Mouse (Mus musculus): Measurements from ENCODE around the gene Pnpla1. TPM values are rescaled to one million over a fixed set of nuclear protein-coding genes. Genes with fewer than 3 reads are reported as not detected.
"Not testable (repeated sequence)": the region's sequence is repeated elsewhere in the genome, so short reads cannot be mapped to it uniquely, and the experiment has no call there.

Gene Pnpla1
- not detected in 2 replicates for polyA plus RNA-seq (2015; fragmentation: Nextera tagmentation; extraction: Ambion mirVana)

DNA sequence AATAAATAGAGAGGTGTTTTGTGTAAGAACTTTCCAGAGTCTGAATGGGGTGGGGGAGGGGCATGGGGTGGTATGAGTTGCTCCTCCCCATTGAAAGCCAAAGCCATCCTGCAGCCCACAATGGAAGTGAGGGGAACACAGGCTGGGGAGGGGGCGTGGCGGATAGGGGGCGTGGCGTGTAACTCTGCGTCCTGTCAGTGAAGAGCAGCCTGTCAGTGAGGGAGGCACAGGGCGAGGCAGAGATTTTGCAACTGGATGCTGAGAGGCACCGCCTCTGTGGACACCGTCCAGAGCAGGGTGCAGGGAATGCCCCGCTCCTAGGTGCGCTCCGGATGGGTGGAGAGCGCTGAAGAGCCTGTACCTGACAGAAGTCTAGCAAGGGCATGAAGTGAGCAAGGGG lies at the start of gene Pnpla1:
Gene Pnpla1 (plus strand): TSS at position 207 of the 400 bp plus-strand sequence.
- Histone ChIP-seq H3K27me3 (replicated peaks; ENCODE audit: control insufficient read depth, insufficient read depth, low read length) (no peaks in the 10 kb centered on the region), H3K4me3 (ENCODE audit: low read length) (no peak within 1 kb of the TSS), H3K9ac (ENCODE audit: low read depth, low read length) (no peak within 1 kb of the TSS), H3K27ac (ENCODE audit: low read depth, low read length) (no peak within 1 kb of the TSS), H3K9me3 (ENCODE audit: control insufficient read depth, low read length) (peaks cover 10% of the 10 kb centered on the region), H3K36me3 (ENCODE audit: control insufficient read depth, insufficient read depth, low read length) (no peaks in the 10 kb centered on the region), H3K4me1 (ENCODE audit: control insufficient read depth, insufficient read depth, low read depth, low read length) (no peaks in the 10 kb centered on the region), H3K4me2 (ENCODE audit: low read length) (no peak within 1 kb of the TSS)
- no peak for ATAC-seq
- WGBS: 31% methylated on average over 12 of the region's 12 CpGs

DNA sequence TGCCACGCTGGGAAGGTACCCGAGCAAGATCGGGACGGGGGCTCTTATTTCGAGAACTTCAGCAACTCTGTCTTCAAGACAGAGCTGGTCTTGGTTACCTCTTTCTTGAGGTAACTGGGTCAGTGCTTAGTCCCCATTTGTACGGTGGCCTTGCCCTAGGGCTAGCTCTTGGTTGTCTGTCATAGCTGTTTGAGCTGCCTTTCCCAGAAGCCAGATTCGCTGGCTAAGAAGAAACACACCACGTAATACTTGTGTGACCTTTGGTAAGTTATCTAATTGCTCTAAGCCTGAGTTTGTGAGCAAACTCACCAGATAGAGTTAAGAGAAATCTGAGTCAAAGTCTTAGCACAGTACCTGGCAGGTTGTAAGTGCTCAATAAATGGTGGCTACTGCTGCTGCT lies 49.5 kb upstream of the Pnpla1 start:
- H3K27ac ChIP-seq (ENCODE audit: low read depth, low read length): no peak overlapping the region
- no peaks in the 10 kb centered on the region for H3K9me3 ChIP-seq (ENCODE audit: control insufficient read depth, low read length)
- H3K4me1 ChIP-seq (ENCODE audit: control insufficient read depth, insufficient read depth, low read depth, low read length): no peaks in the 10 kb centered on the region
- no peak overlapping the region for H3K4me3 ChIP-seq (ENCODE audit: low read length)
- no peak for ATAC-seq
- no peak overlapping the region for H3K9ac ChIP-seq (ENCODE audit: low read depth, low read length)
- no peaks in the 10 kb centered on the region for H3K27me3 ChIP-seq (replicated peaks; ENCODE audit: control insufficient read depth, insufficient read depth, low read length)
- 94% methylated on average over 8 of the region's 8 CpGs for WGBS
- no peak overlapping the region for H3K4me2 ChIP-seq (ENCODE audit: low read length)
- H3K36me3 ChIP-seq (ENCODE audit: control insufficient read depth, insufficient read depth, low read length): peaks cover 44% of the 10 kb centered on the region

DNA sequence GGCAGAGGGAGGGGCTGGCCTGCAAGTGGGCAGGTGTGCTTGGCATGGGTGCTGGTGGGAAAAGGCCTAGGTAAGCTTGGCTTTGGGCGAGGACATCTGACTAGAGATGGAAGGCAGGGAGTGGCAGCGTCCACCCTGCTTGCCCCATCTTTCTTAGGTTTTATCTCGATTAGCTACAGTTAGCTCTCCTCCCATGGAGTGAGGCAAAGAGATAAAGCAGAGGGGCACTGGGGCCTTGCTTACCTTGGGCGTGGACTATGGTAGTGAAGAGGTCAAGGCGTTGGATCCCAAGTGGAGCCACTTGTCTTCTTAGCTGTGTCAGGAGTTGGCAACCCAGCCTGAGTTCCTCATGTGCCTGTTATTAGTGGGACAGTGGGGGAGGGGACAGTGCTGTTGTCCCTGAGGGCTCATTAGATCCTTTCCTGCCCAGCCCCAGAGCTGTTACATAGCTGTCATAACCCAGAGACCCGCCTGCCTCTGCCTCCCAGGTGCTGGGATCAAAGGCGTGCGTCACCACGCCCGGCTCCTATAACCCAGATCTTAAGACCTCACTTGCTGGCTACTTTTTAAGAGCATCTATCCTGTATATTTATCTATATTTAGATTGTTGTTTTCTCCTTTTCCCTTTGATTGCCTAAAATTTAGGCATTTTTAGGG lies 48.9 kb upstream of the Pnpla1 start:
- Histone ChIP-seq H3K27me3 (replicated peaks; ENCODE audit: control insufficient read depth, insufficient read depth, low read length) (no peaks in the 10 kb centered on the region), H3K27ac (ENCODE audit: low read depth, low read length) (no peak overlapping the region), H3K4me2 (ENCODE audit: low read length) (no peak overlapping the region), H3K36me3 (ENCODE audit: control insufficient read depth, insufficient read depth, low read length) (peaks cover 49% of the 10 kb centered on the region), H3K4me1 (ENCODE audit: control insufficient read depth, insufficient read depth, low read depth, low read length) (no peaks in the 10 kb centered on the region), H3K9me3 (ENCODE audit: control insufficient read depth, low read length) (no peaks in the 10 kb centered on the region), H3K9ac (ENCODE audit: low read depth, low read length) (no peak overlapping the region), H3K4me3 (ENCODE audit: low read length) (no peak overlapping the region)
- no peak for ATAC-seq
- WGBS: 97% methylated on average over 10 of the region's 10 CpGs

DNA sequence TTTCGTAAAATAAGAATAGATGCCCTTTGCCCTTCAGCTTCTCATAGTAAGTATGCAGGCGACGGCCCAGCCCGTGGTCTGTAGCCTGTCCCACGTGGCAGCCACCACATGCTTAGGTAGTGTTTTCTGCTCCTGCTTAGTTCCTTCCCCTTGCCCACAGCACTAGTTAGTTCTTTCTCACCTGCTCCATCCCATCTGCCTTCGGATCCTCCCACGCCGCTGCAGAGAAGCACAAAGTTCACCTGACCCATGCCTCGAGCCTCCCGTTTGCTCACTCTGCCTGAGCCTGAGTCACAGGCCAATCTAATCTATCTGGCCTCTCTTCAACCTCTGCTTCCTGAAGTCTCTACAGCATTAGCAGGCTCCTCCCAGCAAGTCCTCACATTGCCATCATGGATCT lies 45.9 kb upstream of the Pnpla1 start:
- WGBS: 96% methylated on average over 10 of the region's 10 CpGs
- Histone ChIP-seq H3K27me3 (replicated peaks; ENCODE audit: control insufficient read depth, insufficient read depth, low read length) (no peaks in the 10 kb centered on the region), H3K36me3 (ENCODE audit: control insufficient read depth, insufficient read depth, low read length) (peaks cover 50% of the 10 kb centered on the region), H3K9me3 (ENCODE audit: control insufficient read depth, low read length) (no peaks in the 10 kb centered on the region), H3K4me3 (ENCODE audit: low read length) (no peak overlapping the region), H3K27ac (ENCODE audit: low read depth, low read length) (no peak overlapping the region), H3K9ac (ENCODE audit: low read depth, low read length) (no peak overlapping the region), H3K4me2 (ENCODE audit: low read length) (no peak overlapping the region), H3K4me1 (ENCODE audit: control insufficient read depth, insufficient read depth, low read depth, low read length) (no peaks in the 10 kb centered on the region)
- ATAC-seq: no peak

DNA sequence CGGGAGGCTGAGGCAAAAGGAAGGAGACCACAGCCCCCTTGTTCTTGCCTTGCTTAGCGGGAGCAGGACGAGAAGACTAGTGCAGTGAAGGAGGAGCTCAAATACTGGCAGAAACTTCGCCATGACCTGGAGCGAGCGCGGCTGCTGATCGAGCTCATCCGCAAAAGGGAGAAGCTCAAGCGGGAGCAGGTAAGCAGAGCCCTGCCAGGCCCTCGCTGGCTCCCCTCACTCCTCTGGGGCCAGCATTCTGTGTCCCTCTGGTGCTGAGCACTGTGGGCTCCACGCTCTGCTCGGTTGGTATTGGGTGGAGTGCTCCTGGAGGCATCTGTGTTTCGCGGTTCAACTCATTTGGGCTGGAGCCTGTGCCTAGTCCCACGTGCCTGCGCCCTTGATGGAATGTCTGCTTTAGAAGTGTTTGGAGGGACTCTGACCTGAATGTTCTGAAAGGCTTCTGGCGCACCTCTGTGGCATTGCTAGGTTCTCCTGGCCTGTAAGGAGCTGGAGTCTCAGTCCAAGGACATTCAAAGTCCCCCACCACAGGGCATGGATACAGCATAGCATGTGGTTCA lies 43.6 kb upstream of the Pnpla1 start:
- no peaks in the 10 kb centered on the region for H3K9me3 ChIP-seq (ENCODE audit: control insufficient read depth, low read length)
- H3K27me3 ChIP-seq (replicated peaks; ENCODE audit: control insufficient read depth, insufficient read depth, low read length): no peaks in the 10 kb centered on the region
- H3K9ac ChIP-seq (ENCODE audit: low read depth, low read length): no peak overlapping the region
- 90% methylated on average over 18 of the region's 18 CpGs for WGBS
- H3K27ac ChIP-seq (ENCODE audit: low read depth, low read length): no peak overlapping the region
- peaks cover 60% of the 10 kb centered on the region for H3K36me3 ChIP-seq (ENCODE audit: control insufficient read depth, insufficient read depth, low read length)
- H3K4me3 ChIP-seq (ENCODE audit: low read length): no peak overlapping the region
- H3K4me1 ChIP-seq (ENCODE audit: control insufficient read depth, insufficient read depth, low read depth, low read length): no peaks in the 10 kb centered on the region
- no peak for ATAC-seq
- H3K4me2 ChIP-seq (ENCODE audit: low read length): no peak overlapping the region

DNA sequence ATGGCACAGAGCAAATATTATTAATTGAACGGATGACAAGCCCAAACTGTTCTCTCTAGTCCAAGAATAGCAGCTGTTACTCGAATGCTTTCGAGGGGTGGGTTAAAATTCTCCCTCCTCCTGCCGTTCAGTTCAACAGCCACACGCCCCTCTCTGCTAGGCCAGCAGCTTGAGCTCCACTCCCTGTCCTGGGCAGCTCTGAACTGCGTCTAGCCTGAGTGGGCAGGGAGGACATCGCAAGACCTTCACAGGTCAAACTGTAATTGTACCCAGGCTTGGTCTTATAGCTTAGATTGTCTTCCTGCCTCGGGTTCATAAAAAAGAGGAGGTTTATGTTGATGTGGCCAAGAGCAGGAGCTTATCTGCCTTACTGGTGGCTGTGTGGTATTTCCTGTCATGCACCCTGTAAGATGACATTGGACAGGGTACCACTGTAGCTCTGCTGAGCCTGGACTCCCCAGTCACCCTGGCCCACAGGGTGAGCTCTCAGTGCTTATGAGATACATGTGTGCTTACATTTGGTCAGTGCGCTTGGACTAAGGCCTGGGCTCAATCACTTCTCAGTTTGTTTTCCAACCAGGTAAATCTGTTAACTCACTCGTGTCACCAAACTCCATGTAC lies 42.7 kb upstream of the Pnpla1 start:
- no peak for ATAC-seq
- Histone ChIP-seq H3K9ac (ENCODE audit: low read depth, low read length) (no peak overlapping the region), H3K4me2 (ENCODE audit: low read length) (no peak overlapping the region), H3K36me3 (ENCODE audit: control insufficient read depth, insufficient read depth, low read length) (peaks cover 62% of the 10 kb centered on the region), H3K4me1 (ENCODE audit: control insufficient read depth, insufficient read depth, low read depth, low read length) (no peaks in the 10 kb centered on the region), H3K27ac (ENCODE audit: low read depth, low read length) (no peak overlapping the region), H3K4me3 (ENCODE audit: low read length) (no peak overlapping the region), H3K9me3 (ENCODE audit: control insufficient read depth, low read length) (no peaks in the 10 kb centered on the region), H3K27me3 (replicated peaks; ENCODE audit: control insufficient read depth, insufficient read depth, low read length) (no peaks in the 10 kb centered on the region)
- WGBS: 79% methylated on average over 10 of the region's 10 CpGs

DNA sequence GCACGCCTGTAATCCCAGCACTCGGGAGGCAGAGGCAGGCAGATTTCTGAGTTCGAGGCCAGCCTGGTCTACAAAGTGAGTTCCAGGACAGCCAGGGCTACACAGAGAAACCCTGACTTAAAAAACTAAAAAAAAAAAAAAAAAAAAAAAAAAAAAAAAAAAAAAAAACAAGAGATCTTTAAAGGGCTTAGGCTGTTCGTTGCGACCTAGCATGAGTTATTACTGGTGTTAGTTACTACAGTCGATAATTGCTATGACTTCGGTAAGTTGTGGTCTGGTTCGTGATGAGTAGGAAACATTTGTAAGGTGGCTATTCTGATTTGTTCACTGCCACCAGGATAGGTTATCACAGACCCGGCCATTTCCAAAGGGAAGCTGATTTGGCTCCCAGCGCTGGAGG lies 41.9 kb upstream of the Pnpla1 start:
- H3K36me3 ChIP-seq (ENCODE audit: control insufficient read depth, insufficient read depth, low read length): peaks cover 57% of the 10 kb centered on the region
- not testable (repeated sequence) for H3K4me1 ChIP-seq (ENCODE audit: control insufficient read depth, insufficient read depth, low read depth, low read length); H3K4me3 ChIP-seq (ENCODE audit: low read length); ATAC-seq; H3K27ac ChIP-seq (ENCODE audit: low read depth, low read length); H3K4me2 ChIP-seq (ENCODE audit: low read length); H3K9ac ChIP-seq (ENCODE audit: low read depth, low read length); H3K9me3 ChIP-seq (ENCODE audit: control insufficient read depth, low read length); H3K27me3 ChIP-seq (replicated peaks; ENCODE audit: control insufficient read depth, insufficient read depth, low read length)
- WGBS: 96% methylated on average over 10 of the region's 10 CpGs

DNA sequence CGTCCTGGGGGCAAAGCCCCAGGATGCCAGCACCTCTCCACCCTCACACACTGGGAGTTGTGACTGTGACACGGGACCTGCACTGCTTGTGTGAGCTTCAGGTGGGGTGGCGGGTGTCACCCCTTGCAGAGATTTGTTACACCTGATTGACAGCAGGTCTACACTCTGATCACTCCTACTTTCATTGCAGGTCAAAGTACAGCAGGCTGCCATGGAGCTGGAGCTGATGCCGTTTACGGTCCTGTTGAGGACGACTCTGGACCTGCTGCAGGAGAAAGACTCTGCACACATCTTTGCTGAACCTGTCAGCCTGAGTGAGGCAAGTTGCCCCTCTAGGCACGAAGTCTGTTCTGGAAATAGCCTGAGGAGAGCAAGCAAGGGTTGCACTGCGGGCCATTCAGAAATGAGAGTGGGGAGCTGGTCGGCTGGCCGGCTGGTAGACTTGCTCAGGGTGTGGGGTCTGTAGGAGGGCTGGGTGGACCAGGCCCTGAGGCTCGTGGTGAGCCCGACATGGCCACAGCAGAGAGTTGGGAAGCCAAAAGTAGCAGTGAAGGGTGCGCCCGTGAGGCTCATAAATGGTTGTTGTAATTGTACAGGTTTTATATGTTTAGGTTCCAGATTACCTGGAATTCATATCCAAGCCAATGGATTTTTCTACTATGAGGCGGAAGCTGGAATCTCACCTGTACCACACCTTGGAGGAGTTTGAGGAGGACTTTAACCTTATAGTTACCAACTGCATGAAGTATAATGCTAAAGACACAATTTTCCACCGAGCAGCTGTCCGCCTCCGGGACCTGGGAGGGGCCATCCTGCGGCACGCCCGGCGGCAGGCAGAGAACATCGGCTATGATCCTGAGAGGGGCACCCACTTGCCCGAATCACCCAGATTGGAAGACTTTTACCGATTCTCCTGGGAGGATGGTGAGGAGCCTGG lies 41.1 kb upstream of the Pnpla1 start:
- peaks cover 59% of the 10 kb centered on the region for H3K36me3 ChIP-seq (ENCODE audit: control insufficient read depth, insufficient read depth, low read length)
- H3K4me3 ChIP-seq (ENCODE audit: low read length): no peak overlapping the region
- no peaks in the 10 kb centered on the region for H3K27me3 ChIP-seq (replicated peaks; ENCODE audit: control insufficient read depth, insufficient read depth, low read length)
- H3K27ac ChIP-seq (ENCODE audit: low read depth, low read length): no peak overlapping the region
- H3K9ac ChIP-seq (ENCODE audit: low read depth, low read length): no peak overlapping the region
- ATAC-seq: no peak
- H3K4me1 ChIP-seq (ENCODE audit: control insufficient read depth, insufficient read depth, low read depth, low read length): no peaks in the 10 kb centered on the region
- no peak overlapping the region for H3K4me2 ChIP-seq (ENCODE audit: low read length)
- 96% methylated on average over 25 of the region's 25 CpGs for WGBS
- no peaks in the 10 kb centered on the region for H3K9me3 ChIP-seq (ENCODE audit: control insufficient read depth, low read length)

DNA sequence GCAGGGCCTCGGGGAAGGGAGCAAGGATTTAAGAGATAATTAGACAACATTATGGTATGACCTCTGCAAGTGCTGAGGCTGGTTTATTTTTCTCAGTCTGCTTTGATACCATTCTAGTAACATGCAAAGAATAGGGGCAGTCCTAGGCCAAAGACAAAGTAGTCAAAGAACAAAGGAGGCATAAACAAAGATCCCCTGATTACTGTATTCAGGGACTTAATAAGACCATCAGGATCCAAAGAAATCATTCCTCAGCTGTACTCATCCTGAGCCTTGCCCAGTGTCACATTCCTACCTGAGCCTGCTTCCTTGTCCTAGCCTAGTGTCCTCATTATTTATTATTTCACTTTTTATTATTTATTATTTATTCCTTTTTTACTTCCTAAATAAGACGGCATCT lies 38.0 kb upstream of the Pnpla1 start:
- no peak overlapping the region for H3K4me2 ChIP-seq (ENCODE audit: low read length)
- H3K9me3 ChIP-seq (ENCODE audit: control insufficient read depth, low read length): no peaks in the 10 kb centered on the region
- no peak for ATAC-seq
- H3K27ac ChIP-seq (ENCODE audit: low read depth, low read length): no peak overlapping the region
- no peaks in the 10 kb centered on the region for H3K4me1 ChIP-seq (ENCODE audit: control insufficient read depth, insufficient read depth, low read depth, low read length)
- WGBS: 80% methylated on average over 2 of the region's 2 CpGs
- H3K36me3 ChIP-seq (ENCODE audit: control insufficient read depth, insufficient read depth, low read length): peaks cover 50% of the 10 kb centered on the region
- no peaks in the 10 kb centered on the region for H3K27me3 ChIP-seq (replicated peaks; ENCODE audit: control insufficient read depth, insufficient read depth, low read length)
- no peak overlapping the region for H3K4me3 ChIP-seq (ENCODE audit: low read length)
- no peak overlapping the region for H3K9ac ChIP-seq (ENCODE audit: low read depth, low read length)

Data from hindbrain, embryonic 16.5 days (tissue).